Mouse (Mus musculus) neutrophil, adult 5-6 weeks (primary cell): ENCODE data around the gene Ccdc155. TPM values are rescaled to one million over a fixed set of nuclear protein-coding genes. Genes with fewer than 3 reads are reported as not detected.

ENCODE experiments used
- ATAC-seq: fragments of 151-379, 151-347 bp; 2 replicates; pipeline ENCODE4 v1.8.0; 2017; ENCODE audit warnings: mild to moderate bottlenecking, moderate TSS enrichment; ENCODE audit not compliant: insufficient number of reproducible peaks, poor library complexity, low FRiP score, severe bottlenecking; ENCODE audit errors: extremely low read depth
- total RNA-seq: library from RNA; stranded (forward); fragments of 200-1000 nt; gene quantifications from 2 replicates; pipeline ENCODE4 v1.2.3, GENCODE M21; 2017

The Ccdc155 gene
- 0.25 and 0.35 TPM in 2 replicates for total RNA-seq

- peak; percentile 82 for ATAC-seq
These were observed at the start of gene Ccdc155 for GRCm38 (mm10) chr7:45204380-45205143. Ccdc155 (minus strand) TSS chr7:45204892.

GRCm38 (mm10) chr7:45253806-45254205 lies 49.1 kb upstream of the Ccdc155 start:
- no peak for ATAC-seq

GRCm38 (mm10) chr7:45247666-45248065 lies 43.0 kb upstream of the Ccdc155 start:
- no peak for ATAC-seq

GRCm38 (mm10) chr7:45241389-45241749 lies 36.7 kb upstream of the Ccdc155 start:
- no peak for ATAC-seq

GRCm38 (mm10) chr7:45240633-45241388 lies 36.1 kb upstream of the Ccdc155 start, which contains the start of gene Slc6a16:
Slc6a16 (plus strand) TSS chr7:45241085.
- no peak for ATAC-seq

GRCm38 (mm10) chr7:45240109-45240508 lies 35.4 kb upstream of the Ccdc155 start:
- ATAC-seq: no peak

- ATAC-seq: peak; percentile 69
These were observed 34.2 kb upstream of the Ccdc155 start, which contains the start of gene Cd37 for GRCm38 (mm10) chr7:45238723-45239496. Cd37 (minus strand) TSS chr7:45239115.

- no peak for ATAC-seq
These were observed 33.3 kb upstream of the Ccdc155 start for GRCm38 (mm10) chr7:45237747-45238699.

- no peak for ATAC-seq
These were observed 31.0 kb upstream of the Ccdc155 start for GRCm38 (mm10) chr7:45235656-45236180.

- ATAC-seq: no peak
These were observed 30.4 kb upstream of the Ccdc155 start for GRCm38 (mm10) chr7:45234922-45235571.

- no peak for ATAC-seq
These were observed 29.7 kb upstream of the Ccdc155 start for GRCm38 (mm10) chr7:45234333-45234841.

GRCm38 (mm10) chr7:45233580-45234332 lies 29.1 kb upstream of the Ccdc155 start:
- no peak for ATAC-seq

GRCm38 (mm10) chr7:45232716-45233465 lies 28.2 kb upstream of the Ccdc155 start:
- ATAC-seq: no peak

- ATAC-seq: no peak
These were observed 27.2 kb upstream of the Ccdc155 start for GRCm38 (mm10) chr7:45231941-45232340.

GRCm38 (mm10) chr7:45231192-45231591 lies 26.5 kb upstream of the Ccdc155 start:
- ATAC-seq: no peak
